Mouse (Mus musculus) embryonic fibroblast, embryonic 13.5 days (primary cell): ENCODE results near the gene Vmn1r209.
"Not testable (repeated sequence)": the region's sequence is repeated elsewhere in the genome, so short reads cannot be mapped to it uniquely, and the experiment has no call there.

Experiments used
- CTCF ChIP-seq: IDR thresholded peaks from 2 replicates; pipeline ENCODE4 v1.5.1; 2011; ENCODE audit warnings: mild to moderate bottlenecking, control low read depth, low read length, moderate library complexity, borderline replicate concordance; ENCODE audit not compliant: insufficient read depth
- POLR2A ChIP-seq: IDR thresholded peaks from 2 replicates; pipeline ENCODE4 v1.6.1; 2011; ENCODE audit warnings: low read depth, mild to moderate bottlenecking, control low read depth, low read length, moderate library complexity

DNA sequence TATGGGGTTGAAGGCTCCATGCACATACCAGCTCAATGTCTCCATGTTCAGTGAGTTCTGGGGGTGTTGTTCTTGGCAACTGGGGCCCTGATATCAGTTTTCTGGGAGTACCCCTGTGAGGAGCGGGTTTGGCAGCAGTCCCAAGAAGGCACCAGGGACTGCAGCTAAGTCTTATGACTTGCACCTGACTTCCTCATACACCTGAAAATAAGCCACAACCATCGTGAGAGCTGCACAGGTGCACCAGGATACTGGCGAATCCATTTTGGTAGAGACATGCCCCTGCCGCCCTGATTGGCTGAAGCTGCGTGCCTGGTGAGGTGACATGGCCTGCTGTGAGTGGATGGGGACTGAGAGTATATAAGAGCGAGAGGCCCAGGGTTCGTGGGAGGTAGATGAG, 32.2 kb downstream of the Vmn1r209 start, which contains the start of gene Vmn1r208:
- not testable (repeated sequence) for TF ChIP-seq POLR2A, CTCF
